Mouse (Mus musculus) G1E (cell line): ENCODE results near the gene Pmel. TPM values are rescaled to one million over a fixed set of nuclear protein-coding genes. Genes with fewer than 3 reads are reported as not detected.

Experiments used
- ATAC-seq: 2 replicates; pipeline ENCODE4 v1.8.0; 2016; ENCODE audit warnings: mild to moderate bottlenecking; ENCODE audit not compliant: insufficient number of reproducible peaks, poor library complexity, low FRiP score, severe bottlenecking; ENCODE audit errors: extremely low read depth
- DNase-seq: peaks from one replicate; pipeline ENCODE4 v3.0.0; 2012; ENCODE audit warnings: low spot score
- H3K27me3 ChIP-seq: 2 replicates; pipeline ENCODE4 v1.6.1; 2012; ENCODE audit warnings: mild to moderate bottlenecking, low read length, inconsistent platforms; ENCODE audit not compliant: insufficient read depth
- H3K36me3 ChIP-seq: replicated peaks from 2 replicates; pipeline ENCODE3; 2012; ENCODE audit warnings: mild to moderate bottlenecking, inconsistent platforms
- H3K4me1 ChIP-seq: 2 replicates; pipeline ENCODE4 v1.6.1; 2012; ENCODE audit warnings: low read depth, low read length, inconsistent platforms, mixed read lengths; ENCODE audit not compliant: insufficient read depth
- H3K4me3 ChIP-seq: 2 replicates; pipeline ENCODE4 v1.5.1; 2012; ENCODE audit warnings: low read depth, mild to moderate bottlenecking, inconsistent platforms, low read length, moderate library complexity, mixed read lengths
- H3K9me3 ChIP-seq: replicated peaks from 2 replicates; pipeline ENCODE4 v1.6.1; 2012; ENCODE audit warnings: inconsistent platforms
- CTCF ChIP-seq: IDR thresholded peaks from 2 replicates; pipeline ENCODE4 v1.5.1; 2012; ENCODE audit warnings: low read depth, low read length, inconsistent platforms, mixed read lengths
- GATA1 ChIP-seq: IDR thresholded peaks from 2 replicates; pipeline ENCODE4 v1.6.1; 2012; ENCODE audit warnings: borderline replicate concordance, low read length, inconsistent platforms, mixed read lengths
- GATA2 ChIP-seq: IDR thresholded peaks from 2 replicates; pipeline ENCODE4 v1.6.1; 2012; ENCODE audit warnings: low read depth, low read length, inconsistent platforms, borderline replicate concordance
- POLR2AphosphoS5 ChIP-seq: IDR thresholded peaks from 2 replicates; pipeline ENCODE4 v1.6.1; 2012; ENCODE audit warnings: low read depth, low read length, inconsistent platforms; ENCODE audit not compliant: insufficient replicate concordance
- TAL1 ChIP-seq: conservative IDR thresholded peaks from 2 replicates; pipeline ENCODE4 v1.6.1; 2012; ENCODE audit warnings: low read depth, low read length, inconsistent platforms, mixed read lengths
- polyA plus RNA-seq: library from polyadenylated mRNA; stranded (reverse); fragments of >175 nt; gene quantifications from 2 replicates; pipeline ENCODE4 v1.2.3, GENCODE M21; 2012
- total RNA-seq, 2 experiments: library from RNA; stranded (forward) in 1 of 2; stranded (reverse) in 1 of 2; fragments of 200-1000 nt in 1 of 2; fragments of >200 nt in 1 of 2; fragmentation: Nextera tagmentation in 1 of 2; gene quantifications; 2 replicates each; pipeline ENCODE4 v1.2.3; 2014 to 2017

Gene Pmel
- total and polyA plus RNA-seq, 3 experiments = 0.05 to 2.4 (median 0.76) TPM

GRCm38 (mm10) chr10:128728059-128728458, 24.1 kb downstream of the Pmel start:
- no peaks in the 10 kb centered on the region for H3K36me3 ChIP-seq
- ATAC-seq = no peak

DNA sequence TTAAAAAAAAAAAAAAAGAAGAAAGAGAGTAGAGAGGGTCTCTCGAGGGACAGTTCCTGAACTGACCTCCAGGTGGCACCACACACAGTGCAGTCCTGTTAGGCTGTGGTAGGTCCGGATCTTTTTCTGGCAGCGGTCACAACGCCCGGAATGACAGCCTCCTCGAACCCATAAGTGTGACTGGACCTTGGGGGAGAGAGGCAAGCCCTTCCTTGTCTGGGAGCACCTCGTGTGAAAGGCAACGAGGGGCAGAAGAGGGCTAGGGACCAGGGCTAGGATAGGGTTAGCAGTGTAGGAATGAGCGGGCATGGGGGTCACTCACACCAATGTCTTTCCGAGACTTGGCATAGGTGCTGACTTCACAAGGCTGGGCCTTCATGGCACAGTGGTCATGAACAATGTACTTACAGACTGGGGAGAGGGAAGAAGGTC, 27.0 kb downstream of the Pmel start:
- Histone ChIP-seq H3K27me3 (peaks cover 15% of the 10 kb centered on the region), H3K9me3 (peaks cover 5% of the 10 kb centered on the region), H3K4me3 (no peak overlapping the region; the same call in 1 of the 2 replicates), H3K4me1 (peaks cover 6% of the 10 kb centered on the region), H3K36me3 (no peaks in the 10 kb centered on the region)
- peak; percentile 12 for DNase-seq
- TF ChIP-seq CTCF (peak; percentile 85), POLR2AphosphoS5 (no peak)
- ATAC-seq = peak; percentile 70

More at GRCm38 (mm10) chr10:128728059-128728458, 24.1 kb downstream of the Pmel start:
- no peak overlapping the region for H3K4me3 ChIP-seq
- peaks cover 8% of the 10 kb centered on the region for H3K4me1 ChIP-seq
- no peak for TF ChIP-seq POLR2AphosphoS5
- TF ChIP-seq TAL1 = no peak
- H3K27me3 ChIP-seq = peaks cover 15% of the 10 kb centered on the region
- peaks cover 4% of the 10 kb centered on the region; the same call in 1 of the 2 replicates for H3K9me3 ChIP-seq
- DNase-seq = no peak

DNA sequence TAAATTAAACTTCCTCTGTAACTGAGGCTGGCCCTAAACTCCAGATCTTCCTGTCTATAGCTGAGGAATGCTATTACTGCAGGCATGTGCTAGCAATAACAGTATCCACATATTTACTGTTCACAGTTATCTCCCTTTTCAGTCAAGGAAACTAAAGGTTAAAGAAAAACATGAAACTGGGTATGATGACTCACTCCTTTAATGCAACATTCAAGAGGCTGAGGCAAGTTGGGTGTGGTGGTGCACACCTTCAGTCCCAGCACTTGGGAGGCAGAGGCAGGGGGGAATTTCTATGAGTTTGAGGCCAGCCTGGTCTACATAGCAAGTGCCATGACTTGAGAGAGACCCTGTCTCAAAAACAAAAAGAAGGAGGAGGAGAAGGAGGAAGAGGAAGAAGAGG, 28.0 kb downstream of the Pmel start:
- Histone ChIP-seq H3K36me3 (no peaks in the 10 kb centered on the region), H3K4me1 (peaks cover 6% of the 10 kb centered on the region), H3K27me3 (peaks cover 15% of the 10 kb centered on the region), H3K4me3 (no peak overlapping the region), H3K9me3 (peaks cover 5% of the 10 kb centered on the region)
- no peak for DNase-seq
- no peak for ATAC-seq
- no peak for TF ChIP-seq TAL1
- TF ChIP-seq GATA1 = no peak
- no peak for TF ChIP-seq CTCF
- no peak for TF ChIP-seq GATA2
- no peak for TF ChIP-seq POLR2AphosphoS5

GRCm38 (mm10) chr10:128737435-128737834, 33.4 kb downstream of the Pmel start:
- no peak for TF ChIP-seq POLR2AphosphoS5
- TF ChIP-seq GATA2 = no peak
- no peak for TF ChIP-seq GATA1
- no peak for TF ChIP-seq TAL1
- no peak for TF ChIP-seq CTCF
- peaks cover 5% of the 10 kb centered on the region for H3K9me3 ChIP-seq
- DNase-seq (peak; percentile 29), ATAC-seq (peak; percentile 28; the same call in 1 of the 2 replicates)
- H3K27me3 ChIP-seq = peaks cover 3% of the 10 kb centered on the region; the same call in 1 of the 2 replicates
- peak overlapping the region; percentile 41; the same call in 1 of the 2 replicates for H3K4me3 ChIP-seq
- no peaks in the 10 kb centered on the region for H3K36me3 ChIP-seq
- H3K4me1 ChIP-seq = peaks cover 14% of the 10 kb centered on the region

GRCm38 (mm10) chr10:128740296-128740695, 36.3 kb downstream of the Pmel start:
- Histone ChIP-seq H3K4me1 (peaks cover 41% of the 10 kb centered on the region), H3K4me3 (no peak overlapping the region; the same call in 1 of the 2 replicates), H3K36me3 (no peaks in the 10 kb centered on the region), H3K9me3 (no peaks in the 10 kb centered on the region), H3K27me3 (peaks cover 9% of the 10 kb centered on the region)
- DNase-seq (peak; percentile 16), ATAC-seq (0 out of 2 replicates have a peak, but pooled peaks have one; percentile 37)
- no peak for TF ChIP-seq CTCF
- TF ChIP-seq GATA1 = no peak
- TF ChIP-seq TAL1 = no peak
- TF ChIP-seq GATA2 = no peak
- TF ChIP-seq POLR2AphosphoS5 = no peak

DNA sequence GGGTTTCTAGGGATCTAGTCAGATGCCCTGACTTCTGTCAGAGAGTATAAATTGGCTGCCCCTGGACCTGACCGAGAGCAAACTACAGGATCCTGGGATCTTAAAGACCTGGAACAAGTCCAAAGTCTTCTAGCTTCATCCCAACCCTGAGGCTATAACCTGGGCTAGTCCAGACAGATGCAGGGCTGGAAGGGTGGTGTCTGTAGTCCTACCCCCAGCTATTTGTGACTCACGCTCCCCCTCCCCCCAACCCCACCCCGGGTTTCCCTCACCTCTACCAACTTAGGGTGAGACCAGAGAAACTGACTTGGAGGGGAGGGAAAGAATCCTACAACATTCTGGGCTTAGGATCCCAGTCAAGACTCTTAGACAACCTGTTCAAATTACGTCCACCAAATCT, 38.6 kb downstream of the Pmel start:
- Histone ChIP-seq H3K4me1 (peaks cover 56% of the 10 kb centered on the region), H3K36me3 (no peaks in the 10 kb centered on the region), H3K9me3 (no peaks in the 10 kb centered on the region), H3K4me3 (no peak overlapping the region), H3K27me3 (peaks cover 6% of the 10 kb centered on the region)
- no peak for DNase-seq
- TF ChIP-seq GATA2 = no peak
- no peak for ATAC-seq

- H3K4me1 ChIP-seq = peaks cover 53% of the 10 kb centered on the region
- no peaks in the 10 kb centered on the region for H3K36me3 ChIP-seq
- H3K9me3 ChIP-seq = no peaks in the 10 kb centered on the region
- H3K27me3 ChIP-seq = peaks cover 6% of the 10 kb centered on the region
- ATAC-seq (no peak), DNase-seq (no peak)
- no peak overlapping the region; the same call in 1 of the 2 replicates for H3K4me3 ChIP-seq
- TF ChIP-seq POLR2AphosphoS5 (no peak), GATA1 (no peak), CTCF (no peak), TAL1 (no peak), GATA2 (no peak)
Measured at GRCm38 (mm10) chr10:128743235-128743634, 39.2 kb downstream of the Pmel start.
